Mouse (Mus musculus) midbrain, embryonic 14.5 days (tissue): ENCODE measurements around the gene Arf6. TPM values are rescaled to one million over a fixed set of nuclear protein-coding genes. Genes with fewer than 3 reads are reported as not detected.
A peak's percentile ranks its signal among the peaks of the same experiment; 100 is the strongest.

Experiments
- ATAC-seq: fragments of 200-750 bp; cut with Nextera tagmentation; 2 replicates; pipeline ENCODE4 v1.8.0; 2017; ENCODE audit warnings: moderate number of reproducible peaks, moderate library complexity; ENCODE audit not compliant: low FRiP score, low TSS enrichment
- DNase-seq: peaks from one replicate; pipeline ENCODE4 v3.0.0-alpha.2; 2015
- H3K27ac ChIP-seq: fragments of 300-500 bp; sonication (generic); replicated peaks from 2 replicates; pipeline ENCODE4 v1.5.1; 2014; ENCODE audit warnings: mild to moderate bottlenecking, low read depth, low read length, moderate library complexity
- H3K27me3 ChIP-seq: fragments of 300-500 bp; sonication (generic); 2 replicates; pipeline ENCODE4 v1.6.1; 2014; ENCODE audit warnings: low read length, control low read depth, mixed read lengths; ENCODE audit not compliant: control insufficient read depth, insufficient read depth
- H3K36me3 ChIP-seq: fragments of 300-500 bp; sonication (generic); 2 replicates; pipeline ENCODE4 v1.6.1; 2014; ENCODE audit warnings: low read length, control low read depth; ENCODE audit not compliant: control insufficient read depth, insufficient read depth
- H3K4me1 ChIP-seq: fragments of 300-500 bp; sonication (generic); 2 replicates; pipeline ENCODE4 v1.6.1; 2014; ENCODE audit warnings: mild to moderate bottlenecking, antibody characterized with exemption, low read length, control low read depth; ENCODE audit not compliant: control insufficient read depth, insufficient read depth
- H3K4me2 ChIP-seq: fragments of 300-500 bp; sonication (generic); 2 replicates; pipeline ENCODE4 v1.6.1; 2014; ENCODE audit warnings: mild to moderate bottlenecking, low read length, moderate library complexity
- H3K4me3 ChIP-seq: fragments of 300-500 bp; sonication (generic); replicated peaks from 2 replicates; pipeline ENCODE4 v1.5.1; 2014; ENCODE audit warnings: low read depth, low read length
- H3K9ac ChIP-seq: fragments of 300-500 bp; sonication (generic); replicated peaks from 2 replicates; pipeline ENCODE4 v1.6.1; 2014; ENCODE audit warnings: mild to moderate bottlenecking, low read length, moderate library complexity
- H3K9me3 ChIP-seq: fragments of 300-500 bp; sonication (generic); 2 replicates; pipeline ENCODE4 v1.6.1; 2016; ENCODE audit warnings: low read length, control low read depth, mixed read lengths; ENCODE audit not compliant: control insufficient read depth
- WGBS: fragments of 180-500 bp; shearing (Covaris S2); extraction: QIAGEN DNeasy Blood & Tissue Kit; methylation state at CpG from one replicate; pipeline ENCODE4 v1.1.7; 2014; 5-methylcytosine and 5-hydroxymethylcytosine counted together
- polyA plus RNA-seq: library from polyadenylated mRNA; unstranded; fragments of >200 nt; fragmentation: Nextera tagmentation; extraction: Ambion mirVana; gene quantifications from 2 replicates; pipeline ENCODE4 v1.2.1, GENCODE M21; 2014

The Arf6 gene
- polyA plus RNA-seq, 1 experiment from 2014 or later = 34.5 TPM

- Histone ChIP-seq H3K9ac (no peak overlapping the region), H3K9me3 (no peaks in the 10 kb centered on the region), H3K27me3 (no peaks in the 10 kb centered on the region), H3K4me2 (no peak overlapping the region), H3K36me3 (no peaks in the 10 kb centered on the region), H3K27ac (no peak overlapping the region), H3K4me1 (no peaks in the 10 kb centered on the region), H3K4me3 (no peak overlapping the region)
- WGBS = 77% methylated on average over 10 of the region's 10 CpGs
- ATAC-seq (no peak), DNase-seq (no peak)
These were observed 21.1 kb downstream of the Arf6 start for GRCm38 (mm10) chr12:69393076-69393475.

DNA sequence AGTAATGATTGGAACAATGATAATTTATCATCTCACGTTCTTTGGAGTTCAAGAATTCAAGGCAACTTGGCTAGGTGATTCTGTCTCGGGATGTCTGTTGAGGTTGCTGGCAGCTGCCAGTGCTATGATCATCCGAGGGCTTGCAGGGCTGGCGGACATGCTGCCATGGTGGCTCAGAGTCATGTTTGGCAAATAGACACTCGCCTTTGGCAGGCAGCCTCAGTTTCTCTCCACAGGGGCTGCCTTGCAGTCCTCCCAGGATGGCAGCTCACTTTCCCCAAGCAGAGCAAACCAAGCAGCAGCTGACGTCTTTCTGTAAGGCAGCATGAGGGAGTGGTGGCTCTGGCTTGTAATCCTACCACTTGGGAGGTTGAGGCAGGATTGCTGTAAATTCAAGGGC is 22.5 kb downstream of the Arf6 start:
- Histone ChIP-seq H3K27me3 (no peaks in the 10 kb centered on the region), H3K4me3 (no peak overlapping the region), H3K36me3 (no peaks in the 10 kb centered on the region), H3K4me2 (no peak overlapping the region), H3K27ac (no peak overlapping the region), H3K9me3 (no peaks in the 10 kb centered on the region), H3K4me1 (no peaks in the 10 kb centered on the region), H3K9ac (no peak overlapping the region)
- 85% methylated on average over 6 of the region's 6 CpGs for WGBS
- DNase-seq = no peak
- ATAC-seq = no peak

DNA sequence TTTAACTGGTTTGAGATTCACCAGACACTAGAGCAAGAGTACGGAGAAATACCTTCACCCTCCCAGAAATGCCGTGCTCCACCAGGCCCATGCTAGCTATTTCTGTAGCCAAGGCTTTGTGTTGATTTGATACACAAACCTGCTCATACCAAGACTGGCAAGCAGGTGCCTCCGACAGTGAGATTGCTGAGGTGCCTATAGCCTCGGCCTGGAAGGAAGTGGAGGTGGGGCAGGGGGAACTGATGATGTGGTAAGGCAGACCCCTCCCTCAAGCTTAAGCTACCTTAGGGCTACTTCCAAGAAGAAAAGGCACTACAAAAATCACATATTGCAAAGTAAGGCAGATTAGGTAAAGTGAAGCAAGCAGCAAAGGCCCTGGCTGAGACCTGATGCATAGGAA is 28.4 kb downstream of the Arf6 start:
- ATAC-seq = no peak
- no peaks in the 10 kb centered on the region for H3K9me3 ChIP-seq
- no peaks in the 10 kb centered on the region for H3K27me3 ChIP-seq
- H3K9ac ChIP-seq = no peak overlapping the region
- H3K4me2 ChIP-seq = no peak overlapping the region
- no peak overlapping the region for H3K27ac ChIP-seq
- H3K4me3 ChIP-seq = no peak overlapping the region
- no peaks in the 10 kb centered on the region for H3K36me3 ChIP-seq
- WGBS = 85% methylated on average over 4 of the region's 4 CpGs
- H3K4me1 ChIP-seq = no peaks in the 10 kb centered on the region
- no peak for DNase-seq

GRCm38 (mm10) chr12:69400871-69401286 is 28.9 kb downstream of the Arf6 start:
- Histone ChIP-seq H3K9ac (no peak overlapping the region), H3K4me1 (no peaks in the 10 kb centered on the region), H3K27ac (no peak overlapping the region), H3K36me3 (no peaks in the 10 kb centered on the region), H3K9me3 (no peaks in the 10 kb centered on the region), H3K4me2 (no peak overlapping the region), H3K27me3 (no peaks in the 10 kb centered on the region), H3K4me3 (no peak overlapping the region)
- ATAC-seq = no peak
- WGBS = 44% methylated on average over 2 of the region's 2 CpGs
- no peak for DNase-seq

DNA sequence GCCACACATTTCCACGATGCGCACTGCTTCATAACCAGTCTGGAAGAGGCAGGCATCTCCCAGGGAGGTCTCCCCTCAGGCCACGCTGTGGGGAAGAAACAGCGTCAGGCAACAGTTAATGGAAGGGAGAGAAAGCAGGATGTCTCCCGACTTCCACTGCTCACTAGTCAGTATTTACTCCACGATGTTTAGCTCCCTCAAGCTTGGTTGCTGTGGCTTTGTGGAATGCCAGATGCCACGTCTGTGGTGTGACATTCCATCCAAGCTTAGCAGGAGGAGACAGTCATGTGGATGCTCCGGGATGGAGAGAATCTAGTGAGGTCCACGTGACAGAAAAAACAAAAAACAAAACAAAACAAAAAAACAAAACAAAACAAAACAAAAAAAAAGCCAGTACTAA is 30.1 kb downstream of the Arf6 start:
- Histone ChIP-seq H3K4me3 (no peak overlapping the region), H3K9me3 (no peaks in the 10 kb centered on the region), H3K36me3 (no peaks in the 10 kb centered on the region), H3K27ac (no peak overlapping the region), H3K4me2 (no peak overlapping the region), H3K9ac (no peak overlapping the region), H3K4me1 (no peaks in the 10 kb centered on the region), H3K27me3 (no peaks in the 10 kb centered on the region)
- DNase-seq (no peak), ATAC-seq (no peak)
- 70% methylated on average over 9 of the region's 9 CpGs for WGBS

- H3K27me3 ChIP-seq = no peaks in the 10 kb centered on the region
- H3K4me1 ChIP-seq = no peaks in the 10 kb centered on the region
- DNase-seq (no peak), ATAC-seq (no peak)
- WGBS = 92% methylated on average over 13 of the region's 13 CpGs
- no peaks in the 10 kb centered on the region for H3K9me3 ChIP-seq
- no peaks in the 10 kb centered on the region for H3K36me3 ChIP-seq
- no peak overlapping the region for H3K4me3 ChIP-seq
- H3K4me2 ChIP-seq = no peak overlapping the region
- no peak overlapping the region for H3K27ac ChIP-seq
- no peak overlapping the region for H3K9ac ChIP-seq
These were observed 30.7 kb downstream of the Arf6 start for GRCm38 (mm10) chr12:69402594-69403167.

GRCm38 (mm10) chr12:69410767-69411166 is 38.8 kb downstream of the Arf6 start:
- Histone ChIP-seq H3K4me3 (no peak overlapping the region), H3K27me3 (no peaks in the 10 kb centered on the region), H3K9me3 (no peaks in the 10 kb centered on the region), H3K4me1 (no peaks in the 10 kb centered on the region), H3K27ac (no peak overlapping the region), H3K9ac (no peak overlapping the region), H3K36me3 (no peaks in the 10 kb centered on the region), H3K4me2 (no peak overlapping the region)
- ATAC-seq (no peak), DNase-seq (peak; percentile 9)
- WGBS = 84% methylated on average over 5 of the region's 5 CpGs

- WGBS = 69% methylated on average over 4 of the region's 4 CpGs
- no peaks in the 10 kb centered on the region for H3K36me3 ChIP-seq
- no peaks in the 10 kb centered on the region for H3K9me3 ChIP-seq
- H3K4me3 ChIP-seq = no peak overlapping the region
- no peak for ATAC-seq
- H3K9ac ChIP-seq = no peak overlapping the region
- DNase-seq = no peak
- H3K27me3 ChIP-seq = no peaks in the 10 kb centered on the region
- H3K27ac ChIP-seq = no peak overlapping the region
- no peak overlapping the region for H3K4me2 ChIP-seq
- H3K4me1 ChIP-seq = no peaks in the 10 kb centered on the region
These were observed 40.0 kb downstream of the Arf6 start for GRCm38 (mm10) chr12:69411936-69412335.

DNA sequence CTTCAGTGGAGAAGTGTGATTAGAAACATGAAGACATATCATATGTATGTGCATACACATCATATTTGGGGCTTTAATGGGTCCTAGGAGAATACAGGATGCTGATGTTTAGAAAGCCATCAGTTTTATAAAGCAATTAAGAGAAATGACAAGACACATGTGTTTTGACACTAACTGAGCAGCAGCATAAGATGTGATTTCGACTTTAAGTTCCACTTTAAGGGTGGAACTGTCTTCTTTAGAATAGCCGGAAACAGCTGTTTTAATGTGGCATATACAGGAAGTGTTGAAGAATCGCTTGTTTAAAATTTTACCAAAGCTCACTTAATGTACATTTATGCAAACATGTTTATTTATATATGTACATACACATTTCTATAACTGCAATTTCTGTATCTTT is 41.4 kb downstream of the Arf6 start:
- H3K27ac ChIP-seq = no peak overlapping the region
- H3K27me3 ChIP-seq = no peaks in the 10 kb centered on the region
- H3K4me1 ChIP-seq = no peaks in the 10 kb centered on the region
- no peak overlapping the region for H3K4me3 ChIP-seq
- 83% methylated on average over 3 of the region's 3 CpGs for WGBS
- no peaks in the 10 kb centered on the region for H3K36me3 ChIP-seq
- no peak for ATAC-seq
- no peaks in the 10 kb centered on the region for H3K9me3 ChIP-seq
- no peak overlapping the region for H3K9ac ChIP-seq
- no peak overlapping the region for H3K4me2 ChIP-seq
- no peak for DNase-seq
